Mouse (Mus musculus) E14TG2a.4 (cell line): ENCODE results near the gene Fam71d.

Source experiments
- H3K27me3 ChIP-seq: 2 replicates; pipeline ENCODE4 v1.6.1; 2014; ENCODE audit warnings: low read length, control low read depth; ENCODE audit not compliant: insufficient read depth
- H3K36me3 ChIP-seq: 2 replicates; pipeline ENCODE4 v1.6.1; 2014; ENCODE audit warnings: low read length, control low read depth; ENCODE audit not compliant: insufficient read depth
- H3K4me1 ChIP-seq: replicated peaks from 2 replicates; pipeline ENCODE4 v1.6.1; 2014; ENCODE audit warnings: low read depth, low read length, control low read depth
- H3K4me3 ChIP-seq: replicated peaks from 2 replicates; pipeline ENCODE4 v1.5.1; 2014; ENCODE audit warnings: mild to moderate bottlenecking, low read length
- H3K9me3 ChIP-seq: 2 replicates; pipeline ENCODE4 v1.6.1; 2014; ENCODE audit warnings: low read length, control low read depth
- CTCF ChIP-seq: conservative IDR thresholded peaks from 2 replicates; pipeline ENCODE4 v1.5.1; 2014; ENCODE audit warnings: low read length
- NANOG ChIP-seq: IDR thresholded peaks from 2 replicates; pipeline ENCODE4 v1.6.1; 2014; ENCODE audit warnings: borderline replicate concordance, low read length, mixed read lengths
- POU5F1 ChIP-seq: IDR thresholded peaks from 2 replicates; pipeline ENCODE4 v1.6.1; 2014; ENCODE audit warnings: low read length, borderline replicate concordance

The Fam71d gene

GRCm38 (mm10) chr12:78748557-78749377, 57.4 kb downstream of the Fam71d start, which contains the start of gene Mpp5:
Mpp5 (plus strand) TSS chr12:78748907.
- H3K9me3 ChIP-seq, result no peaks in the 10 kb centered on the region
- no peak for TF ChIP-seq NANOG
- no peak for TF ChIP-seq POU5F1
- no peak for TF ChIP-seq CTCF
- H3K27me3 ChIP-seq, result peaks cover 18% of the 10 kb centered on the region
- no peaks in the 10 kb centered on the region for H3K36me3 ChIP-seq
- H3K4me3 ChIP-seq, result peak within 1 kb of the TSS; percentile 88
- H3K4me1 ChIP-seq, result peaks cover 14% of the 10 kb centered on the region

GRCm38 (mm10) chr12:78749378-78749801, 58.1 kb downstream of the Fam71d start:
- Histone ChIP-seq H3K36me3 (no peaks in the 10 kb centered on the region), H3K9me3 (no peaks in the 10 kb centered on the region), H3K4me3 (peak overlapping the region; percentile 88), H3K4me1 (peaks cover 14% of the 10 kb centered on the region), H3K27me3 (peaks cover 18% of the 10 kb centered on the region)
- no peak for TF ChIP-seq NANOG
- no peak for TF ChIP-seq CTCF
- no peak for TF ChIP-seq POU5F1

- Histone ChIP-seq H3K36me3 (no peaks in the 10 kb centered on the region), H3K4me3 (no peak overlapping the region), H3K27me3 (no peaks in the 10 kb centered on the region), H3K4me1 (no peaks in the 10 kb centered on the region), H3K9me3 (no peaks in the 10 kb centered on the region)
- no peak for TF ChIP-seq POU5F1
- no peak for TF ChIP-seq NANOG
- no peak for TF ChIP-seq CTCF
Measured at GRCm38 (mm10) chr12:78761979-78762378, 70.6 kb downstream of the Fam71d start.

GRCm38 (mm10) chr12:78769031-78769713, 77.8 kb downstream of the Fam71d start:
- no peaks in the 10 kb centered on the region for H3K9me3 ChIP-seq

GRCm38 (mm10) chr12:78773211-78773610, 81.9 kb downstream of the Fam71d start:
- H3K4me1 ChIP-seq, result peaks cover 7% of the 10 kb centered on the region
- H3K4me3 ChIP-seq, result no peak overlapping the region
- no peaks in the 10 kb centered on the region for H3K27me3 ChIP-seq
- H3K9me3 ChIP-seq, result no peaks in the 10 kb centered on the region
- no peaks in the 10 kb centered on the region for H3K36me3 ChIP-seq
- TF ChIP-seq CTCF, result no peak
- no peak for TF ChIP-seq POU5F1
- no peak for TF ChIP-seq NANOG

More at GRCm38 (mm10) chr12:78769031-78769713, 77.8 kb downstream of the Fam71d start:
- no peaks in the 10 kb centered on the region for H3K27me3 ChIP-seq
- TF ChIP-seq POU5F1, result no peak
- TF ChIP-seq CTCF, result no peak
- TF ChIP-seq NANOG, result no peak
- no peak overlapping the region for H3K4me3 ChIP-seq
- no peaks in the 10 kb centered on the region for H3K36me3 ChIP-seq
- no peaks in the 10 kb centered on the region for H3K4me1 ChIP-seq

- TF ChIP-seq NANOG, result no peak
- no peak for TF ChIP-seq POU5F1
- TF ChIP-seq CTCF, result no peak
- Histone ChIP-seq H3K4me1 (peaks cover 7% of the 10 kb centered on the region), H3K36me3 (no peaks in the 10 kb centered on the region), H3K4me3 (no peak overlapping the region), H3K9me3 (no peaks in the 10 kb centered on the region), H3K27me3 (no peaks in the 10 kb centered on the region)
Measured at GRCm38 (mm10) chr12:78777916-78778315, 86.6 kb downstream of the Fam71d start.

- no peaks in the 10 kb centered on the region for H3K27me3 ChIP-seq
- H3K9me3 ChIP-seq, result no peaks in the 10 kb centered on the region
- no peak overlapping the region for H3K4me3 ChIP-seq
- peaks cover 7% of the 10 kb centered on the region for H3K4me1 ChIP-seq
- H3K36me3 ChIP-seq, result no peaks in the 10 kb centered on the region
- TF ChIP-seq NANOG, result no peak
- no peak for TF ChIP-seq POU5F1
- no peak for TF ChIP-seq CTCF
Measured at GRCm38 (mm10) chr12:78778423-78779067, 87.2 kb downstream of the Fam71d start.
